Mouse (Mus musculus) limb, embryonic 15.5 days (tissue): ENCODE results near the gene Dalrd3. TPM values are rescaled to one million over a fixed set of nuclear protein-coding genes. Genes with fewer than 3 reads are reported as not detected.
"Not testable (repeated sequence)": the region's sequence is repeated elsewhere in the genome, so short reads cannot be mapped to it uniquely, and the experiment has no call there.

Experiments used
- ATAC-seq: fragments of 200-750 bp; cut with Nextera tagmentation; 2 replicates; pipeline ENCODE4 v1.8.0; 2017; ENCODE audit warnings: low read depth, moderate TSS enrichment; ENCODE audit not compliant: insufficient number of reproducible peaks, low FRiP score, low TSS enrichment
- H3K27ac ChIP-seq: fragments of 300-500 bp; sonication (generic); 2 replicates; pipeline ENCODE4 v1.5.1; 2015; ENCODE audit warnings: moderate library complexity, mild to moderate bottlenecking, inconsistent platforms
- H3K27me3 ChIP-seq: fragments of 300-500 bp; sonication (generic); 2 replicates; pipeline ENCODE4 v1.6.1; 2015; ENCODE audit warnings: inconsistent platforms
- H3K36me3 ChIP-seq: fragments of 300-500 bp; sonication (generic); 2 replicates; pipeline ENCODE4 v1.6.1; 2015; ENCODE audit warnings: inconsistent platforms
- H3K4me1 ChIP-seq: fragments of 300-500 bp; sonication (generic); 2 replicates; pipeline ENCODE4 v1.6.1; 2015; ENCODE audit warnings: inconsistent platforms
- H3K4me2 ChIP-seq: fragments of 300-500 bp; sonication (generic); 2 replicates; pipeline ENCODE4 v1.6.1; 2015; ENCODE audit warnings: mild to moderate bottlenecking, inconsistent platforms
- H3K4me3 ChIP-seq: fragments of 300-500 bp; sonication (generic); 2 replicates; pipeline ENCODE4 v1.5.1; 2015; ENCODE audit warnings: mild to moderate bottlenecking, inconsistent platforms
- H3K9ac ChIP-seq: fragments of 300-500 bp; sonication (generic); 2 replicates; pipeline ENCODE4 v1.6.1; 2015; ENCODE audit warnings: inconsistent platforms
- H3K9me3 ChIP-seq: fragments of 300-500 bp; sonication (generic); 2 replicates; pipeline ENCODE4 v1.6.1; 2016; ENCODE audit warnings: inconsistent platforms
- WGBS: fragments of 180-500 bp; shearing (Covaris S2); methylation state at CpG from one replicate; pipeline ENCODE4 v1.1.7; 2015; 5-methylcytosine and 5-hydroxymethylcytosine counted together
- microRNA counts: library from miRNA; unstranded; fragments of <30 nt; microRNA quantifications from one replicate; lab custom pipeline; 2016
- microRNA-seq: library from miRNA; unstranded; fragments of <30 nt; microRNA quantifications from one replicate; pipeline ENCODE4, GENCODE M21; 2016
- polyA plus RNA-seq: library from polyadenylated mRNA; unstranded; fragments of >200 nt; fragmentation: Nextera tagmentation; extraction: Ambion mirVana; gene quantifications from 2 replicates; pipeline ENCODE4 v1.2.1, GENCODE M21; 2015

Gene Dalrd3
- polyA plus RNA-seq, 1 experiment from 2014 or later = 122 TPM

- Histone ChIP-seq H3K27ac (no peak overlapping the region), H3K4me2 (no peak overlapping the region), H3K9ac (no peak overlapping the region), H3K4me1 (peaks cover 18% of the 10 kb centered on the region; the same call in 1 of the 2 replicates), H3K4me3 (no peak overlapping the region), H3K9me3 (no peaks in the 10 kb centered on the region), H3K27me3 (no peaks in the 10 kb centered on the region), H3K36me3 (peaks cover 22% of the 10 kb centered on the region)
- WGBS = 72% methylated on average over 4 of the region's 4 CpGs
- no peak for ATAC-seq
These were observed 29.4 kb downstream of the Dalrd3 start for GRCm38 (mm10) chr9:108599021-108599566.

- Histone ChIP-seq H3K4me1 (peaks cover 18% of the 10 kb centered on the region; the same call in 1 of the 2 replicates), H3K9ac (no peak overlapping the region), H3K36me3 (peaks cover 31% of the 10 kb centered on the region), H3K4me2 (no peak overlapping the region), H3K27ac (no peak overlapping the region), H3K27me3 (no peaks in the 10 kb centered on the region), H3K9me3 (no peaks in the 10 kb centered on the region), H3K4me3 (no peak overlapping the region)
- no peak for ATAC-seq
- WGBS = 48% methylated on average over 2 of the region's 2 CpGs
These were observed 30.3 kb downstream of the Dalrd3 start for GRCm38 (mm10) chr9:108600011-108600410.

- no peak overlapping the region for H3K4me3 ChIP-seq
- peaks cover 10% of the 10 kb centered on the region; the same call in 1 of the 2 replicates for H3K4me1 ChIP-seq
- H3K27me3 ChIP-seq = no peaks in the 10 kb centered on the region
- H3K9ac ChIP-seq = no peak overlapping the region
- ATAC-seq = no peak
- H3K27ac ChIP-seq = no peak overlapping the region
- 74% methylated on average over 4 of the region's 4 CpGs for WGBS
- H3K36me3 ChIP-seq = peaks cover 48% of the 10 kb centered on the region
- H3K9me3 ChIP-seq = no peaks in the 10 kb centered on the region
- H3K4me2 ChIP-seq = no peak overlapping the region
These were observed 32.3 kb downstream of the Dalrd3 start for GRCm38 (mm10) chr9:108601986-108602385.

- ATAC-seq = not testable (repeated sequence)
These were observed 38.2 kb downstream of the Dalrd3 start for GRCm38 (mm10) chr9:108607929-108608328.

GRCm38 (mm10) chr9:108608889-108609288 is 39.2 kb downstream of the Dalrd3 start:
- Histone ChIP-seq H3K4me3 (no peak overlapping the region), H3K9me3 (no peaks in the 10 kb centered on the region), H3K36me3 (peaks cover 94% of the 10 kb centered on the region), H3K4me1 (no peaks in the 10 kb centered on the region), H3K4me2 (no peak overlapping the region), H3K27me3 (no peaks in the 10 kb centered on the region), H3K27ac (no peak overlapping the region), H3K9ac (no peak overlapping the region)
- no peak for ATAC-seq
- whole genome bisulfite sequencing = 83% methylated on average over 4 of the region's 4 CpGs

More at GRCm38 (mm10) chr9:108607929-108608328, 38.2 kb downstream of the Dalrd3 start:
- H3K4me2 ChIP-seq, H3K4me3 ChIP-seq, H3K27me3 ChIP-seq, H3K4me1 ChIP-seq, H3K9me3 ChIP-seq, H3K27ac ChIP-seq, H3K9ac ChIP-seq: not testable (repeated sequence)
- H3K36me3 ChIP-seq = peaks cover 95% of the 10 kb centered on the region
- WGBS = 88% methylated on average over 5 of the region's 5 CpGs

GRCm38 (mm10) chr9:108611488-108611887 is 41.8 kb downstream of the Dalrd3 start:
- Histone ChIP-seq H3K4me1 (no peaks in the 10 kb centered on the region), H3K27me3 (no peaks in the 10 kb centered on the region), H3K4me2 (no peak overlapping the region), H3K36me3 (peaks cover 87% of the 10 kb centered on the region), H3K4me3 (no peak overlapping the region), H3K27ac (no peak overlapping the region), H3K9ac (no peak overlapping the region), H3K9me3 (no peaks in the 10 kb centered on the region)
- no peak for ATAC-seq
- WGBS = 91% methylated on average over 10 of the region's 10 CpGs

- Histone ChIP-seq H3K27ac (no peak overlapping the region), H3K4me3 (no peak overlapping the region), H3K36me3 (peaks cover 69% of the 10 kb centered on the region), H3K4me1 (no peaks in the 10 kb centered on the region), H3K9ac (no peak overlapping the region), H3K9me3 (no peaks in the 10 kb centered on the region), H3K4me2 (no peak overlapping the region), H3K27me3 (no peaks in the 10 kb centered on the region)
- WGBS = 94% methylated on average over 1 of the region's 1 CpGs
- ATAC-seq = no peak
These were observed 47.6 kb downstream of the Dalrd3 start for GRCm38 (mm10) chr9:108617301-108617700.

MicroRNAs within 50 kb of the gene (microRNA counts, 519-probe panel; counts per million panel counts)
- microRNA mmu-miR-191 (lab: Ali Mortazavi, UCI) (2,869 counts per million, percentile 64 among the panel's probes with 10 or more counts), microRNA mmu-miR-425 (lab: Ali Mortazavi, UCI) (2,664 counts per million, percentile 56 among the panel's probes with 10 or more counts)

Small RNAs within 50 kb of the gene (microRNA-seq; reads per million reads assigned to microRNA genes)
- gene Gm24083 = not detected
- not detected for gene Mir191
- 1,508 reads per million, percentile 78 among the genes with 10 or more reads in this experiment for gene Mir425

Other genes starting within 250 kb of the Dalrd3 start
- gene Gpx1, start 231.0 kb upstream of the Dalrd3 start, polyA plus RNA-seq = 621 and 657 TPM in 2 replicates
- gene Usp4, start 222.0 kb upstream of the Dalrd3 start, polyA plus RNA-seq = 99.6 and 108 TPM in 2 replicates
- gene 1700102P08Rik, start 177.1 kb upstream of the Dalrd3 start, polyA plus RNA-seq = 0.72 and 0.74 TPM in 2 replicates
- gene Ccdc36, start 141.4 kb upstream of the Dalrd3 start, polyA plus RNA-seq = 1.2 and 1.3 TPM in 2 replicates
- not detected in 2 replicates for gene BC048562, start 133.4 kb upstream of the Dalrd3 start, polyA plus RNA-seq
- gene Ccdc71, start 109.4 kb upstream of the Dalrd3 start, polyA plus RNA-seq = 56.3 and 57.8 TPM in 2 replicates
- 30.6 and 32.5 TPM in 2 replicates for gene Klhdc8b, start 108.3 kb upstream of the Dalrd3 start, polyA plus RNA-seq
- 78.4 and 79.9 TPM in 2 replicates for gene Lamb2, start 90.2 kb upstream of the Dalrd3 start, polyA plus RNA-seq
- gene Usp19, start 79.3 kb upstream of the Dalrd3 start, polyA plus RNA-seq = 61.4 and 63.3 TPM in 2 replicates
- gene Qars, start 62.2 kb upstream of the Dalrd3 start, polyA plus RNA-seq = 104 and 107 TPM in 2 replicates
- gene Qrich1, start 53.1 kb upstream of the Dalrd3 start, polyA plus RNA-seq = 112 TPM in 2 replicates
- gene Impdh2, start 9.6 kb upstream of the Dalrd3 start, polyA plus RNA-seq = 151 and 157 TPM in 2 replicates
- 33.6 and 40.4 TPM in 2 replicates for gene Ndufaf3, start 2.5 kb upstream of the Dalrd3 start, polyA plus RNA-seq
- 89.6 and 95.0 TPM in 2 replicates for gene Wdr6, start 8.9 kb downstream of the Dalrd3 start, polyA plus RNA-seq
- gene P4htm, start 27.8 kb downstream of the Dalrd3 start, polyA plus RNA-seq = 8.8 and 10.8 TPM in 2 replicates
- gene Arih2, start 79.5 kb downstream of the Dalrd3 start, polyA plus RNA-seq = 43.8 and 44.4 TPM in 2 replicates
- 37.1 and 38.3 TPM in 2 replicates for gene Slc25a20, start 92.2 kb downstream of the Dalrd3 start, polyA plus RNA-seq
- gene Prkar2a, start 119.4 kb downstream of the Dalrd3 start, polyA plus RNA-seq = 24.2 and 28.2 TPM in 2 replicates
- gene Ip6k2, start 213.9 kb downstream of the Dalrd3 start, polyA plus RNA-seq = 86.7 and 99.7 TPM in 2 replicates
- gene Nckipsd, start 238.5 kb downstream of the Dalrd3 start, polyA plus RNA-seq = 17.7 and 19.0 TPM in 2 replicates